Mouse (Mus musculus) ovary, adult 10 weeks (tissue): ENCODE data around the gene Eda. TPM values are rescaled to one million over a fixed set of nuclear protein-coding genes. Genes with fewer than 3 reads are reported as not detected.

Source experiments
- polyA plus RNA-seq: library from polyadenylated mRNA; stranded (reverse); fragments of 350-450 nt; fragmentation: Illumina TruSeq; extraction: RNeasy Lipid Tissue Mini Kit (QIAGEN cat#74804); gene quantifications from one replicate; pipeline ENCODE4 v1.2.3, GENCODE M21; 2014

The Eda gene
- 2.9 TPM for polyA plus RNA-seq

DNA sequence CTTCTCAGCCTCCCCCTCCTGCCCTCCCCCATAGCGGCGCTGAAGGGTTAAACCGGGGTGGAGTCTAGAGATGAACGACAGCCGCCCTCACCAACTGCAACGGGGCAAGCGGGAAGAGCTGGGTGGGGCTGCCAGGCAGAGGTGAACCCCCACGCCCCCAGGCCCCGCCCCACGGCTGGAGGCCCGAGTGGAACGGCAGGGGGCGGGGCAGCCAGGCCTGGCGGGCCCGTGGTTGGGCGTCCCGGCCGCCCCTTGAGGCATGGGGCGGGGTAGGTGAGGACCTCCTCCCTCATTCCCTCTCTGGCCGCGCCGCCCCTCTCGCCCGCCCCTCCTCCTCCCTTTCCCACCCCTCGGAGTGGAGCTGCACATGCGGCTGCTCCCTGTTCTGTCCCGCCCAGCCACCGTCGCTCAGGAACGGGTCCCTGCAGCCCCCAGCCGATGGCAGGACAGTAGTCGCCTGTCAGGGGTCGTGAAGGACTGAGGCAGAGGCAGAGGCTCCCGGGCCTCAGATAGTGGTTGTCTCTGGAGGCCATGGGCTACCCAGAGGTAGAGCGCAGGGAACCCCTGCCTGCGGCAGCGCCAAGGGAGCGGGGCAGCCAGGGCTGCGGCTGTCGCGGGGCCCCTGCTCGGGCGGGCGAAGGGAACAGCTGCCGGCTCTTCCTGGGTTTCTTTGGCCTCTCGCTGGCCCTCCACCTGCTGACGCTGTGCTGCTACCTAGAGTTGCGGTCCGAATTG lies at the start of gene Eda:
Eda (plus strand) TSS at position 357 of the 735 bp plus-strand sequence.

GRCm38 (mm10) chrX:100428693-100429092 lies 453.3 kb downstream of the Eda start, which contains the start of gene Otud6a:
Gene Otud6a (plus strand): TSS chrX:100429013.

GRCm38 (mm10) chrX:100442617-100443016 lies 467.2 kb downstream of the Eda start, which contains the start of gene Awat2:
Gene Awat2 (minus strand): TSS chrX:100442717.

Other genes starting within 250 kb of the Eda start
- gene Tmem28, start 154.6 kb upstream of the Eda start, polyA plus RNA-seq: not detected